Mouse (Mus musculus) bone marrow, adult 2 months (tissue): Measurements from ENCODE around the gene Fgf14.

Experiments used
- CTCF ChIP-seq: fragments of 200-500 bp; IDR thresholded peaks from 2 replicates; pipeline ENCODE4 v1.5.1; 2011; ENCODE audit warnings: low read length, control low read depth; ENCODE audit not compliant: control insufficient read depth, insufficient read depth
- POLR2A ChIP-seq: fragments of 200-500 bp; IDR thresholded peaks from 2 replicates; pipeline ENCODE4 v1.6.1; 2011; ENCODE audit warnings: low read depth, mild to moderate bottlenecking, control low read depth, low read length, borderline replicate concordance; ENCODE audit not compliant: control insufficient read depth

DNA sequence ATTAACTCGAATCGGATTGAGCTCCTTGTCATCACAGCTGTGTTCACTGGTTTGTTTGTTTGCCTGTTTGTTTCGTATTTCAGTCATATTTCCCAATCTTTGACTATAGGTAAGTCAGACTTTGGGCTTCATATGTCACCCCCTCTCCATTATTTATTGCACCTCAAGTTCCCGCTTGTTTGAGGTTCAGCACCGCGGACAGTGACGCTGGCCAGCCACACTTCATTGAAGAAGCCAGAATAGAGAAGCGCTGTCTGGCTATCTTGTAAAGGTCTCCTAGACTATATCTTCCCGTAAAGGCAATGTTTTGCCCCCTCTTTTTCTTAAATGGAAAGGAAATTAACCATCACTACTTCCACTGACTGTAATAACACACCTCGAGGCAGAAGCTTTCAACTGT, 481.6 kb downstream of the Fgf14 start:
- no peak for TF ChIP-seq CTCF
- TF ChIP-seq POLR2A = no peak
